Mouse (Mus musculus) NIH3T3 (cell line): ENCODE measurements around the gene Gpx7.

ENCODE experiments used
- DNase-seq: peaks from one replicate; pipeline ENCODE4 v3.0.0-alpha.2; 2012; ENCODE audit warnings: low read depth

The Gpx7 gene

DNA sequence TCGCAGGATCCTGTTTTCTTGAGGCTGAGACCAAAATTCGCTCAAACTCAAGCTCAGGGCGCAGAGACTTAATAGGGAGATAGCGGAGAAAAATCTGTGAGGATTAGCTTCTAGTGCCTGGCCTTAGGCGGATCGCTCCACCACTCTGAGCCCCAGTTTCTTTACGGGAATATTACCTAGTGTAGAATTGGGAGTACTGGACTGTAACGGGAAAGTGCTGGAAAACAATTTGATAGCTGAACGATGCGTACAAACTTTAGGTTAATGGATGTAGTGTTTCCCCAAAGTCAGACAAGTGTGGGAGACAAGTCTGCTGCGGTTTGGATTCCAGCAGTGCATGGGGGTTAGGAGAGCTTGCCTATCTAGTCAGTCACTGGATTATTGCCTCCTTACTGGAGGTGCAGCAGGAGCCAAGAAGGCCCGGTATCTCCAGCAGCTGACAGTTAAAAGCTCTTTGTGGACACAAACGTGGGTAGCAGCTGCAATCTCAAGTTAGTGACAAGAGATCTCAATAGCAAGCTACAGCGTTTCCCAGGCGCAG lies at the start of gene Gpx7:
Gpx7 (minus strand) TSS at position 101 of the 541 bp plus-strand sequence.
- DNase-seq = peak; percentile 29

DNA sequence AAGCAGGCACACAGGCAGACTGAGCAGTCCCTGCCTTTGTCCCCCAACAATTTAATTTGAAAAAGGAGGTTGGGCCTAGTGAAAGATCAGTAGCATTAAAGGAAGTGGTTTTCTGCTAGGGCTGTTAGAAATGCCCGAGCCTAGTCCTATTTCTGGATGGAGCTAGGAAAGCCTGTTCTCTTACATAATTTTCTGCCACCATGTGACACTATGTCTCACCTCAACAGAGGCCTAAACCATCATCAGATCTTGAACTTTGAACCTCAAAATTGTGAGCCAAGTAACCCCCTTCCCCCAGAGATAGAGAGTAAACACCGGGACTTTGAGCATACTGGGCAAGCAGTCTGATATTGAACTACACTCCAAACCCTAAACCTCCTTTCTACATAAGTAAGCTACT lies 49.3 kb upstream of the Gpx7 start:
- no peak for DNase-seq

DNA sequence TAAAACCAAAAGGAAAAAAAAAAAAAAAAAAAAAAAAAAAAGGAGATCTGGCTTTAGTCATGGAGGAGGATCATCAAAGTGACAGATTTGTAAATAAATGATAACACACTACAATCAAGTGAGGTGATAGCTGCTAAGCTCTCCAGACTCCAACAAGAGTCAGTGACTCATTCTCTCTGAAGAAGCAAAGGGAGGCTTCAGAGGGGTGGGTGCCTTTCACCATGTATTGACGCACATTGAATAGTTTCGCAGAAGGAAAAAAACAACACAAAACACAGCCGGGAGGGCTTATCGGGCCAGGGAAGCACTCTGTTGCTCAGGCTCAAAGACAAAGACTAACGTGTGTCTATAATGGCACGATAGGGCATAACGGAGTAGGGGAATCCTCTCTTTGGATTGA lies 41.3 kb upstream of the Gpx7 start:
- DNase-seq = no peak

DNA sequence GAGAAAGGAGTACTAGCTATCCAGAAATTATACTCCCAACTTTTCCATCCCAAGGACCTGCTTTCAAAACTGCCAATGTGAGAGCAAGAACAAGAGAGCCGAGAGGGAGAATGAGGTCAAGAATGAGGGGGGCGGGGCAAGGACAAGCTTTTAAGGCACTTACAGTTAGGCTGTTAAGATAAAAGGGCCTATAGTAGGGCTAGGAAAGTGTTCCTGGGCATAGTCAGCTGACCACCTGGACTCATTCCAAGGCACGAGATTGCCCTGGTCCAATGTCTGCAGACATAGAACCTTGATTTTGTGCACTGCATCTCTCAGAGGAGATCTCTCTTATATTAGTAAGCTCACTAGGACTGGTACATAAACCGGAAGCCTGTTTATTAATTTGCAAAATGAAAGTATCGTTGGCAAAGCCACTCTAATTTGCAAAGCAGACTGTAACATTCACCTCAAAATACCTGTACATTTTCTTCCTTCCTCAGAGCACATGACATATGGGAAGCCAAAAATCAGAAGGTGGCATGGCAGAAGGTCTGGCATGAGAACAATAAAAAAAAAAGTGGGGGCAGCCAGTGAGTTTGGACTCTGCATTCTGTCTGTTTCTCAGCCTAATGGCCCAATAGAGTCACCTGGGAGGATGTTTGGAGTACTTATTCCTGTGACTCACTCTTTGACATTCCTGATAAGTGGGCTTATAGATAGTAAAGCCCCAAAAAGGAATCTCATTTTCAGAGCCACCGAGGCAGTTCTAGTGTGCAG lies 31.5 kb upstream of the Gpx7 start:
- DNase-seq = peak; percentile 58

DNA sequence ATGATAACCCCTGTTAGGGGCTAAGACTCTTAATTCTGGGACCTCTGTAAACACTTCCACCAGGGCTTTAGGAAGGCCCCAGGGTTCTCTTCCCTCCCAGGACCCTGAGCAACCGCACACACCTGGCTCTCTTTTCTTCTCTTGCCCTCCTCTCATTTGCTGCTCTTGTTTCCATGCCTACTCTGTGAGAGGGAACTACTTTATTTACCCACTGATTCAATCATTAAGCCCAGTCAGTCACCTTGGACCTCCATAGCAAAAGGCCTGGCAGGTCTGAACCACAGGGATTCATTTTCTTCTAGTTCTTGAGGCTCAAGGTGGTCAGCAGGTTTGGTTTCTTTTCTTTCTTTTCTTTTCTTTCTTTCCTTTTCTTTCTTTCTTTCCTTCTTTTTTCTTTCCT lies 29.5 kb upstream of the Gpx7 start:
- DNase-seq = no peak

DNA sequence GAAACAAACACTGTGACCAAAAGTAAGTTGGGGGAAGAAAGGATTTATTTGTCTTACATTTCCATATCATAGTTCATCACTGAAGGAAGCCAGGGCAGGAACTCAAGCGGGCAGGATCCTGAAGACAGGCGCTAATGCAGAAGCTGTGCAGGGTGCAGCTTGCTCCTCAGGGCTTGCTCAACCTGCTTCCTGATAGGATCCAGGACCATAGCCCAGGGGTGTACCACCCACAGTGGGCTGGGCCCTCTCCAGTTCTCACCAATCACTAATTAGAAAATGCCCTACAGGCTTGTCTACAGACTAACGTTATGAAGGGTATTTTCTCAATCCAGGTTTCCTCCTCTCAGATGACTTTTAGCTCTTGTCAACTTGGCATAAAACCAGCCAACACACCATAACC lies 28.9 kb upstream of the Gpx7 start:
- no peak for DNase-seq

DNA sequence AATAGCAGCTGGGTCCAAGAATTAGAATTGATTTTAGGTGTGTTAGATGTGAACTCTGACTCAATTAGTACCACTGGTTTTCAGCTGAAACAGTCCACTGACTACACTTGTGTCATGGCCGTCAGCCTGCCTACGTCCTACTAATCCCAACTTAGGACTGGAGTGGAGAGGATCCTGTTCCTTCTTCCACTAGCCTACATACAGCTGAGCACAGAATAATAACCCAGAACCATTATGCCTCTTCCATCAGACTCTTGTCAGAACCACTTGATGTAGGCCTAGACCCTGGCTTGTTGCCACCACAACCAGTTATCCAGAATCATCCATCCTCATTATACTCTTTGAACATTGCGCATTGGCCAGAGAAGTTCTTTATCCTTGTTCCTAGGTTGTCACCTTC lies 28.0 kb upstream of the Gpx7 start:
- DNase-seq = no peak

DNA sequence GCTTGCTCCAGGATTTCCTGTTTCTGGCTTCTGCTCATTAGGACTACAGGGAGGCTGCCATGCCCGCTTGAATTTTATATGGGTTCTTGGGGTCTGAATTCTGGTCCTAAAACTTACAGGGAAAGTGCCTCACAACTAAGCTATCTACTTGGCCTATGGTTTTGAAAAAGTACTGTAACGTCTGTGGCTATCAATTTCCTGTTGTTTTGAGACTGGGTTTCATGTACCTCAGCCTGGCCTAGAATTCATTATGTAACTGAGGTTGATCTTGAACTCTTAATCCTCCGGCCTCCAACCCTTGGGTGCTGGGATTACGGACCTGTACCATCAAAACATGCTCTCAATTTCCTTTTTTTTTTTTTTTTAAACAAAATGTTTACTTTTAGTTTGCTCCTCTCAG lies 27.5 kb upstream of the Gpx7 start:
- DNase-seq = no peak

DNA sequence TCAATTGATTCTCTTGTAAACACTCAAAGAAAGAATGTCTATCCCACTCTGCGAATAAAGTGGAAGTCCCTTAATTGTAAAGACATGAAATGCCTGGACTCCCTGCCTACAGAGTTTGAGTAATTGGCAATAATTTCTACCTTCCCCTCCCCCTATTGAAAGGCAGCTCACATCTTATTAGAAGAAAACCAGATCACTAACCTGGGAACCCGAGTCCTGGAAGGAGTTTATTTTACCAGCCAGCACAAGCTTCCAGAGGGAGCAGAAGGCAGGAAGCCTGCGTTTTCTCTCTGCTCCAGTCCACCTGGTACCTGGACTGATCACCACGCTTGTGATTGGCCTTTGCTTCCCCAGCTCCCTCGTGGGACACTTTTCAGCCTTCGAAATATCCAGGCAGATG lies 26.6 kb upstream of the Gpx7 start:
- DNase-seq = no peak

DNA sequence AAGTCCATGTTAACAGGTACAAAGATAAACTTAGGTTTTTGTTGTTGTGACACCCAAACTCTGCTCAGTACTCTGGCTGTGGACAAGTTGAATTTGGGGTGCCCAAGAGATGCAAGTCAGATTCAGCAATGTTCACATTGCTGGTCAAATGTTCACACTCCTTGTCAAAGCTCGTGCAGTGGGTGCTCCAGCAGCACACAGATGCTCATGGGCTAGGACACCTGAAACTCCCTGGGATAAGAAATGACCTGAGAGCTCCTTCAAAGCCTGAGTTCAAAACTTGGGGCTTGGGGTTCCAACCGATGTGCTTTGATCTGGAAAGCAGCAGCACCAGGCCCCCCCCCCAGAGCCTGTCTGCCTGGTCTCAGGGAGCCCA lies 24.8 kb upstream of the Gpx7 start:
- no peak for DNase-seq

DNA sequence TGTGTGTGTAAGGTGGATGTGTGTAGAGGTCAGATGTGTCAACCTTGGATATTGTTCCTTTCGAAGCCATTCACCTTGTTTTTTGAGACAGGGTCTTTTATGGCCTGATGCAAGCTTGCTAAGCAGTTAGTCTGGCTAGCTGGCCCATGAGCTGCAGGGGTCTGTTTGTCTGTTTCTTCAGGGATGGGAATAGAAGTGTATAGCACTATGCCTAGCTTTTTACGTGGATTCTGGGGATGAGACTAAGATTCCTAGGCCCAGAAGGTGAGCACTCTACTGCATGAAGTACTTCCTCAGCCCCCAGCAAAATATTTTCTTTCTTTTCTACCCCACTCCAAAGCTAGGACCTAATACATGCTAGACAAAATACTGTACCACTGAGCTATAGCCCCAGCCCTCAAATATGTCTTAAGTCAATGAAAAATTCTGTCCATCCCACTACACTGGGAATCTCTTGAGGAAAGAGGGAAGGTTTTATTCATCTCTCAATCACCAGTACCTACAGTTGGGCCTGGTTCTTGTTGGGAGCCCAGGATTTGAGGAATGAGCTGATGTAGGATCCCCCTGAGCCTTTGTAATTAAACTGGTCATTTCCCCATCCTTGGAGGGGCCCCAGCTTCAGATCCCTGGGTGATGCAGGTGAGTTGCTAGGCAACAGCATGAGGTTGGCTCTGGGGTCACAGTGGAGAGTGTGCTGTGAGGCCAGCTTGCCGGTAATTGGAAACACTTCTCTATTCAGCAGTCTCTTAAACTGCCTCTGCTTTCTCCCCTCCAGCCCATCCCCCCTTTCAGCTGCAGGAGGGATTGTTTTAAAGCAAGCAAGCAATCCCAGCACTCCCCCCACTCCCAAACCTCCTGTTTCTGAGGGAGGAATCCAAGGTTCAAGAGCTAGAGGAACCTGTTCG lies 24.1 kb upstream of the Gpx7 start:
- peak; percentile 13 for DNase-seq

DNA sequence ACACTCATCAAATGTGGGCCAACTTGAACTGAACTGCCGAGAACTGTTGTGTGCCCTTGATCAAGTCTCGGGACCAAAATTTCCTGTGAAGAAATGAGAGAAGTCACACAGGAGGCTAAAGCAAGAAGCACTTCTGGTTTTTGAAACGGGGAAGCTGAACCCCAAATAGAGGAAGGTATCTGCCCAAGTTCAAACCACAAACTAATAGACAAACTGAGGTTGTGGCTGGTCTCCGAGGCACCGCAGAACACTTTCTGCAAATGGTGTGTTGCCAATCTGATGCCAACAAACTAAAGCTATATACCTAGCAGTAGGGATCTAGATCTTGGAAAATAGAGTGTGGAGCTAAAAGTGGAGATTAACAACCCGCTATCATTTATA lies 21.6 kb upstream of the Gpx7 start:
- no peak for DNase-seq

DNA sequence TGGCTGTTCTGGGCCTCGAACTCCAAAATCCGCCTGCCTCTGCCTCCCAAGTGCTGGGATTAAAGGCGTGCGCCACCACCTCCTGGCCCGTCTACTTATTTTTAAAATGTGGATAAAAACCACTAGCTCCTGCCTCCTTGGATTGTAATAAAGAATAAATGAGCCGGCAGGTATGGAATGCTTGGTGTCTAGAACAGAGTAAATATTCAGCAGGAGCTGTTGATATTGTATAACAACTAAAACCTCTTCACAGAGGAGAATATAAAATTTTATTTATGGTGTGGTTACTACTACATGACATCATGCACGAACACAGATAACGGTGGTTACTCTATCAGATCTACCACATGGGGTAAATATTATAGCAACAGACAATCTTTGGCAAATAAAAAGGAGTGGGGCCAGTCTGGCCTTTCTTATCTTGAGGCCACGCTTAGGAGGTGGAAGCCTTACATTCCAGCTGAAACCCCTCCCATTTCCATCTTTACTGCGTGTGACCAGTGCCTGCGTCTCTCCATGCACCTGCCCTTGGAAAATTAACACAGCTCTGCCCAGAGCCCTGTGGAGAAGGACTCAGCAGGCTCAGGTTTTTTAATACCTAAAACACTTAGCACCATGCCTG lies 21.1 kb upstream of the Gpx7 start:
- no peak for DNase-seq

DNA sequence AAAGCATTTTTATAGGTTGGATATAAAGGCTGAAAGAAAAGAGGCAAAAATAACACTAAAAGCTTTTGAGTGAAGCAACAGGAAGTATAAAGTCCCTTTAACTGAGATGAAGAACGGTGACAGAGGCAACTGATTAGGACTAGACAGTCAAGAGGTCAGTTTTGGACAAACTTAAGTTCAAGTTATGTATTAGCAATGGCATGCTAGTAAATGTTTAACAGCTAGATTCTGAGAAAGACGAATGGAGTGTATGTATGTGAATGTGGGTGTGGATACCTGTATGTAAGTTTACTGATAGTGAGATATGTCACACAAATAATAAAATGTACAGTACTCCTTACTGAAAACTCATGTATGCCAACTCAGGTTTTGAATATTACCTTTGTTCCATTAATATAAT lies 17.8 kb upstream of the Gpx7 start:
- DNase-seq = no peak

DNA sequence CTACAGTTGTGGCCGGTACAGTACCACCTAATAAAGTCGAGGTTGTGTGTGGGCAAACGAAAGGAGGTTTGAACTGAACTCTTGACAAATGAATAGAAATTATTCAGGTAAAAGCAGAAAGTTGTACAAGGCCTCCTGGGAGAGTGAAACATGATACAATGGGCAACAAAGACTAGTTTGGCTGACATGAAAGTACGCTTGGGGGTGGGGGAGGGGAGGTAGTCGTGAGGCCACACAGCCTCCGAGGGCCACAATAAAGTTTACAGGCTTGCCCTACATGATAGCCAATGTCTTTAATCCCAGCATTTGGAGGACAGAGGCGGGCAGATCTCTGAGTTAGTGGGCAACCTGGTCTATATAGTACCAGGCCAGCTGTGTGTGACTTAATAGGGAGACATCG lies 860 bp upstream of the Gpx7 start:
- no peak for DNase-seq

DNA sequence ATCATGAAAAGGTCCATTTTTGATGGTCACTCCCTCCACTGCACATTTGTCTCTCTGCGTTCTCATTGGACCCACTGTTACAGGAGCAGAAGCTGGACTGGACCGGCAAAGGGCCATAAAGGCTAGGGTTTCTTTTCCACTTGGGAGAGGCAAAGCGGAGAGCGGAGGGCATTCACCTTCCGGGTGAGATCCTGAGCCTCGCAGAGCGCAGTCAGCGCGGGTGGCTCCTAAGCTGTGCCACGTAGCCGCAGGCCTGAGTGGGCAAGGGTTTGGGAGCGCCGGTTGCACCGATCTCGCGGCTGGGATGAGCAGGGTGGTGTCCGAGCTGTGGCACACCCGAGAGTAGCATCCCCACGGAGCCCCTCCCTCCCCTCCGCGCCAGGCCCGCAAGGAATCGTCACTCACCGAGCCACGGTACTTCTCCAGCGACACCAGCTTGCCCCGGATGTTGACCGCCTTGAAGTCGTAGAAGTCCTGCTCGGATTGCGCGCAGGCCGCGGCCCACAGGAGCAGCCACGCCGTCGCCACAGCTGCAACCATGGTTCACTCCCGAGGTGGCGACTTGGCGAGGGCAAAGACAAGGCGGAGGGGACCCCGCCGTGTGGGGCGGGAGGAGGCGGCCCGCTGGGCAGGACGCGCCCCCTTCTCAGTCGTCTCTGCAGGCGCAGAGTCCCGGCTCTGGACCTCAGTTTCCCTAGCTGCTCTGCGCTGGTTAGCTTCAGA lies 462 bp downstream of the Gpx7 start:
- DNase-seq = peak; percentile 56

DNA sequence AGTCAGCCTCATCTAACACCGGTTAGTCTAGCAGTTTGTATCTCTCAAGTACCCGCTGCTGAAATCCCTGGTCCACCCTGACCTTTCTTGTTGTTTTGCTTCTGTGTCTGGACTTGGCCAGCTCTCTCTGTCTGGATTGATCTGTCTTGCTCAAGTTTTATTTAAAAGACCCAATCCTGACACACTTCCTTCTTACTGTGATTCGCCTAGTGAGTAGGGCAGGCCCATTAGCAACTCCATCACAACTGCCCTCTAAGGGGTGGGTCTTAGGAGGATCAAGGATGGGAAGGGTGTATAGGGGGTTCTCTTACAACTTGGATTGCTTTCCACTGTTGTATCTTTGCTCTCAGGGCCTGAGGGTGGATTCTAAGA lies 1.0 kb downstream of the Gpx7 start:
- DNase-seq = peak; percentile 70

DNA sequence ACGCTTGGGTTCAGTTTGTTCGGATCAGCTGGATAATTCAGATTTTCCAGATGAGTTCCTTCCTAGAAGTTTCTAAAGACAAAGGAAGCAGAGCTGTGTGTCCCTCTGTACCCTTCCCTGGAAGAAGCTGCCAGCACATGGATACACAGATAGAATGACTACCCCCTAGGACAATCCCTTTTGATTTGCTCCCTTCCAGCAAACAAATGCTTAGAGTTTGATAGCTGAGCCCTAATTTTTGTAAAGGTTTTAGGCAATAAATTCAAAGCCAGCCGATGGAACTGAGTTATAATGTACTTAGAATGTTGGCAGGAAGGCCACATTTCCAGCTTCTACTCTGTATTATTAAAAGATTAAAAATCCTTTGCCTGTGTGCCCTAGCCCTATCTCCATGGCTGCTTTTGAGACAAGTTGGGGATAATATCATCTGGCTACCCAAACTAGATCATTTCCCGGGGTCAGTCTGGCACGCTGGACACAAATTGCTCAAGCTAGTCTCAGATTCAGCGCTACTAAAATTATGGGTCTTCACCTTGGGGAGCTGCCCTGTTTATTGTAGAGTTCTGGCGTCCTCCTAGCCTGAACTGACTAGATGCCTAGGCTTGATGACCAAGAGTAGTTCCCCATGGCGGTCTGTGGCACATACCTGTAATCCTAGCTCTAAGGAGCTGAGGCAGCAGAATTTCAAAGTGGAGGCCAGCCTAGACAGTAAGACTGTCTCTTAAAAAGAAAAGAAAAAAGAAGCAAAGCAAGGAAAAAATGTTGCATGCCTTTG lies 2.7 kb downstream of the Gpx7 start:
- no peak for DNase-seq

DNA sequence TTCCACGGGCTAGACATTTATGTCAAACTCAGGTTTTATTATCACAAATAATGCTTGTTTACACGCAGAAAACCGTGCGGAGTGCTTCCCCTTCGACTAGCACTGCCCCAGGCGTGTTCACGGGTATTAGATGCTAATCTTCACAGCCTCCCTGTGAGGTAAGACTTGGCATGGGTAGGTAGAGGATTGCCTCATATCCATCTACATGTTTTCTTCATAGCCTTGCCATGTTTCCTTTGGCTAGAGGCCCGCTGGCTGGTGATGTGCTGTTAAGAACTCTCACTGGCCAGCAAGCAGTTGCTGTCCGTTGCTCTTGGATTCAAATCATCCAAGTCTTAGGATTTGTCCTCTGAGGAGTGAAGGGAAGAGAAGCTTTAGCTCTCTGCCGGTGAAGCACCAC lies 6.4 kb downstream of the Gpx7 start:
- peak; percentile 82 for DNase-seq

DNA sequence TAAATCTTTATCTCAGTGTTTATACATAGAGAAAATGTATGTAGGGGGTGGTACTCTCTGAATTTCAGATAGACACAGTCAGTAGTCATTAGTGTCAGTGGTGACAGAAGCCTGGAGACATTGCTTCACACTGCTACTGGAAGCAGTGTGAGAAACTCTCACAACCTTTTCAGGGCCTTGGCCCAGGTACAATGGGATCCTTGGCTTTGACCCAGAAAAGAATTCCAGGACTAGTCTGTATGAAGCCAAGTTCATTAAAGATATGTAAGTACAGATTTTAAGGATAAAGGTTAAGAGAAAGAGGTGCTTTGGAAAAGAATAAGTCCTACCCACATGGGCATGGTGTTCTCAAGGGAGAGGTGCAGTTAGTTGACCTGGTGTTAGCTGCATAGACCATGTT lies 12.5 kb downstream of the Gpx7 start:
- DNase-seq = no peak

DNA sequence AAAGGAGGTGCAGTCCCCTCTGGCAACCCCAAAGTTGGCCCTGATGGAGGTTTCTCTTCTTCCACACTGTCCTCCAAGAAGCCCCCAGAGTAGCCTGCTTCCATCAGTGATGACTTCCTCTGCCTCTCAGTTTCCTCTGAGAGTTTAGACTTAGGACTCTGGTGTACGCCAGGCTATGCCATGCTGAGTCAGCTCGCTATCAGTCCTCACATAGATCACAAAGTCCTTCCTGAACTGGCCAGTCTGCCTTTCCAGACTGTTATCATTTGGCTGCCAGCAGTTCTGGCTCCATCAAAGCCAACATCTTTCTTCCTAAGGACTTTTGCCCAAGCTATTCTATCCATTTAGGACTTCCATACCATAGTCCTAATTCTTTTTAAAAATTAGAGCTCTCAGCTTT lies 14.2 kb downstream of the Gpx7 start:
- no peak for DNase-seq
